Mouse (Mus musculus) olfactory bulb, adult 2 months (tissue): ENCODE results near the gene Dcdc2a. TPM values are rescaled to one million over a fixed set of nuclear protein-coding genes. Genes with fewer than 3 reads are reported as not detected.

Experiments used
- H3K27ac ChIP-seq: fragments of 200-500 bp; 2 replicates; pipeline ENCODE4 v1.5.1; 2012; ENCODE audit warnings: low read depth, low read length; ENCODE audit not compliant: insufficient read depth
- H3K4me1 ChIP-seq: fragments of 200-500 bp; 2 replicates; pipeline ENCODE4 v1.6.1; 2012; ENCODE audit warnings: low read length; ENCODE audit not compliant: control insufficient read depth, insufficient read depth
- H3K4me3 ChIP-seq: fragments of 200-500 bp; 2 replicates; pipeline ENCODE4 v1.5.1; 2012; ENCODE audit warnings: mild to moderate bottlenecking, low read depth, low read length, moderate library complexity; ENCODE audit not compliant: insufficient read depth
- CTCF ChIP-seq: fragments of 200-500 bp; IDR thresholded peaks from 2 replicates; pipeline ENCODE4 v1.5.1; 2012; ENCODE audit warnings: low read depth, mild to moderate bottlenecking, low read length, moderate library complexity; ENCODE audit not compliant: insufficient read depth
- POLR2A ChIP-seq: fragments of 200-500 bp; IDR thresholded peaks from 2 replicates; pipeline ENCODE4 v1.6.1; 2012; ENCODE audit warnings: mild to moderate bottlenecking, low read depth, low read length, moderate library complexity; ENCODE audit not compliant: insufficient read depth
- WGBS: fragments of 180-500 bp; shearing (Covaris S2); methylation state at CpG from one replicate; pipeline ENCODE4 v1.1.7; 2018; 5-methylcytosine and 5-hydroxymethylcytosine counted together
- polyA plus RNA-seq: library from polyadenylated mRNA; stranded (reverse); fragments of >200 nt; gene quantifications from 2 replicates; pipeline ENCODE4 v1.2.4, GENCODE M21; 2012; ENCODE audit warnings: low replicate concordance; ENCODE audit not compliant: missing spikeins, insufficient read depth, insufficient read length

Gene Dcdc2a
- polyA plus RNA-seq, 1 experiment: not detected

- WGBS: 76% methylated on average over 2 of the region's 2 CpGs
- TF ChIP-seq POLR2A (no peak), CTCF (no peak)
- no peak overlapping the region for H3K4me3 ChIP-seq
- no peaks in the 10 kb centered on the region; the same call in 1 of the 2 replicates for H3K4me1 ChIP-seq
- H3K27ac ChIP-seq: no peak overlapping the region
Measured at GRCm38 (mm10) chr13:25144093-25144492, 88.3 kb downstream of the Dcdc2a start.

GRCm38 (mm10) chr13:25146232-25146631 lies 90.4 kb downstream of the Dcdc2a start:
- no peak overlapping the region for H3K27ac ChIP-seq
- H3K4me3 ChIP-seq: no peak overlapping the region
- TF ChIP-seq POLR2A (no peak), CTCF (no peak)
- peaks cover 6% of the 10 kb centered on the region for H3K4me1 ChIP-seq
- 73% methylated on average over 2 of the region's 2 CpGs for WGBS

- TF ChIP-seq CTCF (no peak), POLR2A (no peak)
- 27% methylated on average over 17 of the region's 17 CpGs for WGBS
- no peak overlapping the region for H3K4me3 ChIP-seq
- H3K4me1 ChIP-seq: peaks cover 6% of the 10 kb centered on the region
- H3K27ac ChIP-seq: peak overlapping the region; percentile 71
Measured at GRCm38 (mm10) chr13:25150154-25150781, 94.5 kb downstream of the Dcdc2a start.

- Histone ChIP-seq H3K4me3 (no peak overlapping the region), H3K4me1 (peaks cover 6% of the 10 kb centered on the region), H3K27ac (no peak overlapping the region)
- WGBS: 11% methylated on average over 4 of the region's 4 CpGs
- TF ChIP-seq CTCF (no peak), POLR2A (no peak)
Measured at GRCm38 (mm10) chr13:25150861-25151260, 95.1 kb downstream of the Dcdc2a start.

DNA sequence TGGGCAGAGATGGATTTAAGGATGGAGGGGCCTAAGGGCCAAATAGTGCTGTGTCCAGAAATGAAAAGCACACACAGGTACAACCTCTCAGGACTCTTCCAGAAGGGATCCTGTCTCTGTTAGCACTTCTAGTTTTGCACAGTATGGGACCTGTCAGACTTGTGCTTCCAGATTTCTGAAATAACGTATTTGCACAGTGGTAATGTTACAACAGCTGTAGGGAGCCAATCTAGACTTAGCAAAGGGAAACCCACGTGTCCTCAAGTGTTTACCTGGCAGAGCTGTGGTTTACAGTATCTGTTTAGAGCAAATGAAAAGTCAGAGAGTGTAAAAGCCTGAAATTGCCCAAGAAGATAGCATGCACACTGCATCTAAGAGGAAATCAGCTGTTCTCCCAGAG lies 104.1 kb downstream of the Dcdc2a start:
- Histone ChIP-seq H3K4me3 (no peak overlapping the region), H3K4me1 (no peaks in the 10 kb centered on the region), H3K27ac (no peak overlapping the region)
- no peak for TF ChIP-seq CTCF
- TF ChIP-seq POLR2A: no peak
- 67% methylated on average over 2 of the region's 2 CpGs for WGBS

GRCm38 (mm10) chr13:25160804-25161203 lies 105.0 kb downstream of the Dcdc2a start:
- TF ChIP-seq POLR2A (no peak), CTCF (no peak)
- Histone ChIP-seq H3K27ac (no peak overlapping the region), H3K4me3 (no peak overlapping the region), H3K4me1 (no peaks in the 10 kb centered on the region)
- 67% methylated on average over 2 of the region's 2 CpGs for WGBS

- TF ChIP-seq POLR2A (no peak), CTCF (no peak)
- 98% methylated on average over 3 of the region's 3 CpGs for WGBS
- H3K27ac ChIP-seq: no peak overlapping the region
- H3K4me1 ChIP-seq: no peaks in the 10 kb centered on the region
- H3K4me3 ChIP-seq: no peak overlapping the region
Measured at GRCm38 (mm10) chr13:25162594-25162993, 106.8 kb downstream of the Dcdc2a start.

DNA sequence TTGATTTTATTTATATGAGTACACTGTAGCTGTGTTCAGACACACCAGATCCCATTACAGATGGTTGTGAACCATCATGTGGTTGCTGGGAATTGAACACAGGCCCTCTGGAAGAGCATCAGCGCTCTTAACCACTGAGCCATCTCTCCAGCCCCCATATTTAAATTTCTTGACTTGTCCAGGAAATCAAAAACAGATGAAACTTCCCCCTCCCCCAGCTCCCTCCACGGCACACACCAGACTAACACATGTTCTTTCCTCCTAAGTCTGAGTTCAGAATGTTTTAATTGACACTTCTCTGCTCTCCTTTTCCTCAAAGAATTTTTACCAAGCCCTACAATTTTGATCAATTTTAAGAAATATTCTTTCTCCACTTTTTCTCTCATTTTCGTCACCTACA lies 113.1 kb downstream of the Dcdc2a start:
- no peak for TF ChIP-seq POLR2A
- TF ChIP-seq CTCF: no peak
- 87% methylated on average over 3 of the region's 3 CpGs for WGBS
- Histone ChIP-seq H3K4me3 (no peak overlapping the region), H3K4me1 (no peaks in the 10 kb centered on the region), H3K27ac (no peak overlapping the region)

DNA sequence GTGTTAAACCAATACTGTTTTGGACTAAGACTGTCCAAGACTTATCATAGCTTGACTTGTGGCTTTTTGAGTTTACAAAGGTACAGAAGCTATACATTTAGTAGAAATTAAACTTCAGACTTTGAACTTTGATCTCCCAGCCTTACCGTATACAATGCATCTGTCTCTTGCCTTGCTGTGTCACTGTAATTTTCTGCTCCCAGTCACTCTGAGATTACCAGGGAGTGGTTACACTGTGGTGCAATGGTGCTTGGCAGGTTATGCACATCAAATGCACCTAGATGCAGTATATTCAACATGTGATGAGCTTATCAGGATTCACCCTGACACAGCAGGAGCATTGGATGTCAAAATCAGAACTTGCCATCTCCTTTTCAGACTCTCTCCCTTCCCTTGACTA lies 122.0 kb downstream of the Dcdc2a start:
- H3K4me3 ChIP-seq: no peak overlapping the region
- H3K27ac ChIP-seq: no peak overlapping the region
- peaks cover 2% of the 10 kb centered on the region; the same call in 1 of the 2 replicates for H3K4me1 ChIP-seq
- TF ChIP-seq POLR2A (no peak), CTCF (no peak)
- 95% methylated on average over 1 of the region's 1 CpGs for WGBS
